Mouse (Mus musculus) cerebellum, adult 11 months (tissue): ENCODE results near the gene Rtca.

Experiments
- DNase-seq: peaks from one replicate; pipeline ENCODE4 v3.0.0; 2022

The Rtca gene

GRCm38 (mm10) chr3:116507772-116508351 is at the start of gene Rtca:
Gene Rtca, minus strand, starts transcription at chr3:116508208.
- DNase-seq = peak; percentile 98

- no peak for DNase-seq
These were observed 43.4 kb upstream of the Rtca start for GRCm38 (mm10) chr3:116551362-116551761.

GRCm38 (mm10) chr3:116547430-116547829 is 39.4 kb upstream of the Rtca start:
- no peak for DNase-seq

- no peak for DNase-seq
These were observed 34.5 kb upstream of the Rtca start for GRCm38 (mm10) chr3:116542532-116542931.

- DNase-seq = no peak
These were observed 34.1 kb upstream of the Rtca start for GRCm38 (mm10) chr3:116542070-116542469.

GRCm38 (mm10) chr3:116537200-116537573 is 29.2 kb upstream of the Rtca start:
- DNase-seq = no peak

GRCm38 (mm10) chr3:116536428-116537199 is 28.6 kb upstream of the Rtca start:
- DNase-seq = no peak

- DNase-seq = no peak
These were observed 22.8 kb upstream of the Rtca start for GRCm38 (mm10) chr3:116530826-116531225.

GRCm38 (mm10) chr3:116529741-116530140 is 21.7 kb upstream of the Rtca start:
- DNase-seq = no peak

GRCm38 (mm10) chr3:116520141-116520761 is 12.2 kb upstream of the Rtca start:
- no peak for DNase-seq

GRCm38 (mm10) chr3:116512904-116513716 is 5.1 kb upstream of the Rtca start, which contains the start of gene Dbt:
Gene Dbt, plus strand, starts transcription at chr3:116513070.
- DNase-seq = peak; percentile 72

GRCm38 (mm10) chr3:116512151-116512903 is 4.3 kb upstream of the Rtca start:
- peak; percentile 40 for DNase-seq

- no peak for DNase-seq
These were observed 12.3 kb downstream of the Rtca start for GRCm38 (mm10) chr3:116495671-116496070.

GRCm38 (mm10) chr3:116493658-116494057 is 14.3 kb downstream of the Rtca start:
- DNase-seq = no peak

- DNase-seq = no peak
These were observed 16.0 kb downstream of the Rtca start for GRCm38 (mm10) chr3:116491923-116492454.

- no peak for DNase-seq
These were observed 17.1 kb downstream of the Rtca start for GRCm38 (mm10) chr3:116490920-116491319.

- no peak for DNase-seq
These were observed 24.7 kb downstream of the Rtca start for GRCm38 (mm10) chr3:116483271-116483670.

- DNase-seq = no peak
These were observed 25.3 kb downstream of the Rtca start for GRCm38 (mm10) chr3:116482724-116483123.

- DNase-seq = no peak
These were observed 27.1 kb downstream of the Rtca start for GRCm38 (mm10) chr3:116480937-116481336.

- DNase-seq = no peak
These were observed 27.9 kb downstream of the Rtca start for GRCm38 (mm10) chr3:116480119-116480518.

GRCm38 (mm10) chr3:116477351-116477750 is 30.7 kb downstream of the Rtca start:
- no peak for DNase-seq

- DNase-seq = no peak
These were observed 31.2 kb downstream of the Rtca start for GRCm38 (mm10) chr3:116476686-116477298.
